Mouse (Mus musculus): ENCODE results near the gene Cd80. TPM values are rescaled to one million over a fixed set of nuclear protein-coding genes. Genes with fewer than 3 reads are reported as not detected.

The Cd80 gene
- polyA plus RNA-seq, 1 experiment from 2014 or later: 0.62 TPM

GRCm38 (mm10) chr16:38462161-38462560 lies 6.8 kb downstream of the Cd80 start:
- no peaks in the 10 kb centered on the region for H3K9me3 ChIP-seq (replicated peaks; ENCODE audit: control insufficient read depth, low read length)
- H3K27me3 ChIP-seq (ENCODE audit: control insufficient read depth, insufficient read depth, low read length): no peaks in the 10 kb centered on the region
- H3K27ac ChIP-seq (ENCODE audit: low read length): no peak overlapping the region
- WGBS: 65% methylated on average over 7 of the region's 7 CpGs
- no peak for ATAC-seq (replicated peaks; ENCODE audit: extremely low read depth, insufficient read depth, low FRiP score)
- H3K4me1 ChIP-seq (ENCODE audit: control insufficient read depth, insufficient read depth, low read length): no peaks in the 10 kb centered on the region
- no peaks in the 10 kb centered on the region for H3K36me3 ChIP-seq (ENCODE audit: control insufficient read depth, insufficient read depth)
- no peak overlapping the region for H3K4me2 ChIP-seq (ENCODE audit: low read depth, low read length)
- H3K4me3 ChIP-seq (ENCODE audit: low read length): no peak overlapping the region
- no peak overlapping the region for H3K9ac ChIP-seq (ENCODE audit: low read length)

- H3K4me1 ChIP-seq (ENCODE audit: control insufficient read depth, insufficient read depth, low read length): peaks cover 2% of the 10 kb centered on the region
- 87% methylated on average over 5 of the region's 5 CpGs for WGBS
- H3K27ac ChIP-seq (ENCODE audit: low read length): no peak overlapping the region
- H3K9me3 ChIP-seq (replicated peaks; ENCODE audit: control insufficient read depth, low read length): no peaks in the 10 kb centered on the region
- no peak for ATAC-seq (replicated peaks; ENCODE audit: extremely low read depth, insufficient read depth, low FRiP score)
- H3K4me3 ChIP-seq (ENCODE audit: low read length): no peak overlapping the region
- no peak overlapping the region for H3K9ac ChIP-seq (ENCODE audit: low read length)
- H3K4me2 ChIP-seq (ENCODE audit: low read depth, low read length): no peak overlapping the region
- no peaks in the 10 kb centered on the region for H3K36me3 ChIP-seq (ENCODE audit: control insufficient read depth, insufficient read depth)
- H3K27me3 ChIP-seq (ENCODE audit: control insufficient read depth, insufficient read depth, low read length): no peaks in the 10 kb centered on the region
Measured at GRCm38 (mm10) chr16:38463305-38463704, 7.9 kb downstream of the Cd80 start.

- ATAC-seq (replicated peaks; ENCODE audit: extremely low read depth, insufficient read depth, low FRiP score): no peak
- WGBS: 74% methylated on average over 4 of the region's 4 CpGs
Measured at GRCm38 (mm10) chr16:38466089-38466488, 10.7 kb downstream of the Cd80 start.

GRCm38 (mm10) chr16:38467091-38467916 lies 11.9 kb downstream of the Cd80 start:
- Histone ChIP-seq H3K4me2 (ENCODE audit: low read depth, low read length) (no peak overlapping the region), H3K9me3 (replicated peaks; ENCODE audit: control insufficient read depth, low read length) (no peaks in the 10 kb centered on the region), H3K9ac (ENCODE audit: low read length) (no peak overlapping the region), H3K4me3 (ENCODE audit: low read length) (no peak overlapping the region), H3K27ac (ENCODE audit: low read length) (no peak overlapping the region), H3K36me3 (ENCODE audit: control insufficient read depth, insufficient read depth) (no peaks in the 10 kb centered on the region), H3K4me1 (ENCODE audit: control insufficient read depth, insufficient read depth, low read length) (peaks cover 3% of the 10 kb centered on the region), H3K27me3 (ENCODE audit: control insufficient read depth, insufficient read depth, low read length) (no peaks in the 10 kb centered on the region)
- WGBS: 73% methylated on average over 13 of the region's 13 CpGs
- no peak for ATAC-seq (replicated peaks; ENCODE audit: extremely low read depth, insufficient read depth, low FRiP score)

More at GRCm38 (mm10) chr16:38466089-38466488, 10.7 kb downstream of the Cd80 start:
- Histone ChIP-seq H3K27ac (ENCODE audit: low read length) (no peak overlapping the region), H3K4me1 (ENCODE audit: control insufficient read depth, insufficient read depth, low read length) (peaks cover 3% of the 10 kb centered on the region), H3K4me2 (ENCODE audit: low read depth, low read length) (no peak overlapping the region), H3K9me3 (replicated peaks; ENCODE audit: control insufficient read depth, low read length) (no peaks in the 10 kb centered on the region), H3K4me3 (ENCODE audit: low read length) (no peak overlapping the region), H3K9ac (ENCODE audit: low read length) (no peak overlapping the region), H3K27me3 (ENCODE audit: control insufficient read depth, insufficient read depth, low read length) (no peaks in the 10 kb centered on the region), H3K36me3 (ENCODE audit: control insufficient read depth, insufficient read depth) (no peaks in the 10 kb centered on the region)

- Histone ChIP-seq H3K4me3 (ENCODE audit: low read length) (no peak overlapping the region), H3K4me1 (ENCODE audit: control insufficient read depth, insufficient read depth, low read length) (peaks cover 3% of the 10 kb centered on the region), H3K27ac (ENCODE audit: low read length) (peak overlapping the region; percentile 24; the same call in 1 of the 2 replicates), H3K27me3 (ENCODE audit: control insufficient read depth, insufficient read depth, low read length) (no peaks in the 10 kb centered on the region), H3K4me2 (ENCODE audit: low read depth, low read length) (no peak overlapping the region), H3K36me3 (ENCODE audit: control insufficient read depth, insufficient read depth) (no peaks in the 10 kb centered on the region), H3K9me3 (replicated peaks; ENCODE audit: control insufficient read depth, low read length) (no peaks in the 10 kb centered on the region), H3K9ac (ENCODE audit: low read length) (no peak overlapping the region)
- 59% methylated on average over 8 of the region's 8 CpGs for WGBS
- ATAC-seq (replicated peaks; ENCODE audit: extremely low read depth, insufficient read depth, low FRiP score): no peak
Measured at GRCm38 (mm10) chr16:38467917-38468705, 12.8 kb downstream of the Cd80 start.

GRCm38 (mm10) chr16:38468706-38469018 lies 13.3 kb downstream of the Cd80 start:
- Histone ChIP-seq H3K27me3 (ENCODE audit: control insufficient read depth, insufficient read depth, low read length) (no peaks in the 10 kb centered on the region), H3K4me1 (ENCODE audit: control insufficient read depth, insufficient read depth, low read length) (peaks cover 3% of the 10 kb centered on the region), H3K4me2 (ENCODE audit: low read depth, low read length) (no peak overlapping the region), H3K36me3 (ENCODE audit: control insufficient read depth, insufficient read depth) (no peaks in the 10 kb centered on the region), H3K9ac (ENCODE audit: low read length) (no peak overlapping the region), H3K27ac (ENCODE audit: low read length) (no peak overlapping the region), H3K9me3 (replicated peaks; ENCODE audit: control insufficient read depth, low read length) (no peaks in the 10 kb centered on the region), H3K4me3 (ENCODE audit: low read length) (no peak overlapping the region)
- WGBS: 31% methylated on average over 3 of the region's 3 CpGs
- no peak for ATAC-seq (replicated peaks; ENCODE audit: extremely low read depth, insufficient read depth, low FRiP score)

- Histone ChIP-seq H3K27me3 (ENCODE audit: control insufficient read depth, insufficient read depth, low read length) (no peaks in the 10 kb centered on the region), H3K9me3 (replicated peaks; ENCODE audit: control insufficient read depth, low read length) (no peaks in the 10 kb centered on the region), H3K4me1 (ENCODE audit: control insufficient read depth, insufficient read depth, low read length) (peaks cover 3% of the 10 kb centered on the region), H3K4me3 (ENCODE audit: low read length) (no peak overlapping the region), H3K4me2 (ENCODE audit: low read depth, low read length) (no peak overlapping the region), H3K36me3 (ENCODE audit: control insufficient read depth, insufficient read depth) (no peaks in the 10 kb centered on the region), H3K9ac (ENCODE audit: low read length) (no peak overlapping the region), H3K27ac (ENCODE audit: low read length) (no peak overlapping the region)
- 78% methylated on average over 8 of the region's 8 CpGs for WGBS
- no peak for ATAC-seq (replicated peaks; ENCODE audit: extremely low read depth, insufficient read depth, low FRiP score)
Measured at GRCm38 (mm10) chr16:38469437-38469836, 14.1 kb downstream of the Cd80 start.

GRCm38 (mm10) chr16:38471697-38472506 lies 16.5 kb downstream of the Cd80 start:
- ATAC-seq (replicated peaks; ENCODE audit: extremely low read depth, insufficient read depth, low FRiP score): no peak
- no peaks in the 10 kb centered on the region for H3K9me3 ChIP-seq (replicated peaks; ENCODE audit: control insufficient read depth, low read length)
- no peaks in the 10 kb centered on the region for H3K27me3 ChIP-seq (ENCODE audit: control insufficient read depth, insufficient read depth, low read length)
- H3K4me3 ChIP-seq (ENCODE audit: low read length): no peak overlapping the region
- no peaks in the 10 kb centered on the region for H3K36me3 ChIP-seq (ENCODE audit: control insufficient read depth, insufficient read depth)
- H3K9ac ChIP-seq (ENCODE audit: low read length): no peak overlapping the region
- H3K27ac ChIP-seq (ENCODE audit: low read length): no peak overlapping the region
- WGBS: 70% methylated on average over 11 of the region's 11 CpGs
- peaks cover 11% of the 10 kb centered on the region for H3K4me1 ChIP-seq (ENCODE audit: control insufficient read depth, insufficient read depth, low read length)
- no peak overlapping the region for H3K4me2 ChIP-seq (ENCODE audit: low read depth, low read length)

Measured in heart, embryonic 16.5 days (tissue).